Comparison of ENCODE assay signal across 8 mouse cellular contexts in the genomic region with DNA sequence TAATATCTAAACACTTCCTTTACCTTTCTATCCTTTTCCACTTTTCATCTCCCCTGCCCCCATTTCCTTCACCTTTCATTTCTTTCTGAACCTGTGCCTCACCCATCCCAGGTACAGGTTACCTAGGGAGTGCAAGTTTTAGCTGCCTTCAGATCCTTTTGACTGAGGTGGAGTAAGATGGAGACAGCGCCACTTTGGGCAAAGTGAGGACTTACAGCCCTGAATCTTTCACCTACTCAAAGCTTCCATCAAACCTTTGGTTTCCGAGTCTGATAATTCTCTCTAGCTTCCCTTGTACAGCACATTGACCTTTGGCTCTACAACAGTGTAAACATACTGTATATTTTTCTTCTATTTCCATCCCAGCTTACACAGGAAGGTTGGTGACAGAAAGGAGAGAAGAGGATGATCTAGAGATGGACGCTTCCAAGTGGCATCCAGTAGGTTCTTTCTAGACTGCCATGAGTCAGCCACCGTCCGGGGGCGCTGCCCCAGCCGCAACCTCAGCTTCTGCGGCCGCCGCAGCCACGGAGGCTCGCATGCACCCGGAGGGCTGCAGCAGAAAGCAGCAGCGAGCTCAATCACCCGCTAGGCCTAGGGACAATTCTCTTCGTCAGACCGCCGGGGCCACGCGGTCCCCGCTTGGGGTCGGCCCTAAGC. TPM values are rescaled to one million over a fixed set of nuclear protein-coding genes. Genes with fewer than 3 reads are reported as not detected.
A peak's percentile ranks its signal among the peaks of the same experiment; 100 is the strongest.
DNase-seq lines count a peak whose midpoint lies in the region; ATAC-seq and TF ChIP-seq lines count a peak whose summit lies in the region.

No protein-coding gene starts in this region.

- DNase-seq in heart, embryonic 10.5 days (ENCODE audit: low spot score): no peak
- no peak for DNase-seq in heart, postnatal 4 days
- peak; percentile 36 for DNase-seq in embryo, embryonic 11 days
- DNase-seq in thymus, postnatal 10 days (ENCODE audit: low spot score in 2 of 2): no peak
- no peak for DNase-seq in ovary, postnatal 36 days (ENCODE audit: low spot score)

- no peaks in the 10 kb centered on the region for H3K79me3 ChIP-seq in C2C12 (ENCODE audit: low read depth)

- TF ChIP-seq CTCF in C2C12 (IDR thresholded peaks at IDR 0.05; ENCODE audit: control insufficient read depth, insufficient read depth, insufficient read length): peak; percentile 39
- TF ChIP-seq CTCF in intestine, postnatal 0 days (IDR thresholded peaks at IDR 0.05; ENCODE audit: low read depth): no peak

- peak overlapping the region; percentile 87 for H3K4me2 ChIP-seq in intestine, postnatal 0 days (replicated peaks; ENCODE audit: low read depth)
- H3K4me2 ChIP-seq in neural tube, embryonic 12.5 days (replicated peaks): peak overlapping the region; percentile 87

- no peaks in the 10 kb centered on the region for H3K9me3 ChIP-seq in heart, embryonic 10.5 days
- H3K9me3 ChIP-seq in intestine, postnatal 0 days (ENCODE audit: control insufficient read depth): no peaks in the 10 kb centered on the region
- no peaks in the 10 kb centered on the region for H3K9me3 ChIP-seq in neural tube, embryonic 12.5 days

- H3K4me3 ChIP-seq in heart, embryonic 10.5 days: peak overlapping the region; percentile 66
- peak overlapping the region; percentile 23 for H3K4me3 ChIP-seq in C2C12 (ENCODE audit: insufficient read depth, poor library complexity, severe bottlenecking)
- H3K4me3 ChIP-seq in intestine, postnatal 0 days (ENCODE audit: low read depth, low read length): peak overlapping the region; percentile 52
- H3K4me3 ChIP-seq in neural tube, embryonic 12.5 days: peak overlapping the region; percentile 78

- under 1% methylated on average over 22 of the region's 22 CpGs for WGBS in heart, embryonic 10.5 days
- WGBS in intestine, postnatal 0 days: under 1% methylated on average over 22 of the region's 22 CpGs
- under 1% methylated on average over 22 of the region's 22 CpGs for WGBS in neural tube, embryonic 12.5 days

- H3K4me1 ChIP-seq in heart, embryonic 10.5 days: peaks cover 28% of the 10 kb centered on the region
- H3K4me1 ChIP-seq in intestine, postnatal 0 days (replicated peaks; ENCODE audit: control insufficient read depth, insufficient read depth, low read length): no peaks in the 10 kb centered on the region
- H3K4me1 ChIP-seq in neural tube, embryonic 12.5 days: peaks cover 25% of the 10 kb centered on the region

- H3K27ac ChIP-seq in heart, embryonic 10.5 days: no peak overlapping the region
- no peak overlapping the region for H3K27ac ChIP-seq in intestine, postnatal 0 days (ENCODE audit: low read depth, low read length)
- peak overlapping the region; percentile 84 for H3K27ac ChIP-seq in neural tube, embryonic 12.5 days

- ATAC-seq in intestine, postnatal 0 days: no peak; the same call in 1 of the 2 replicates
- peak; percentile 27 for ATAC-seq in neural tube, embryonic 12.5 days (ENCODE audit: low FRiP score, low read depth)

- H3K79me2 ChIP-seq in C2C12 (ENCODE audit: control insufficient read depth, insufficient read depth): peaks cover 20% of the 10 kb centered on the region

- no peak overlapping the region for H3ac ChIP-seq in C2C12 (ENCODE audit: control insufficient read depth, insufficient read length, low read depth)

- no peak overlapping the region for H3K9ac ChIP-seq in intestine, postnatal 0 days (ENCODE audit: low read depth, low read length)
- peak overlapping the region; percentile 78 for H3K9ac ChIP-seq in neural tube, embryonic 12.5 days

- peaks cover 63% of the 10 kb centered on the region for H3K27me3 ChIP-seq in heart, embryonic 10.5 days (ENCODE audit: insufficient read depth, poor library complexity, severe bottlenecking)
- no peaks in the 10 kb centered on the region for H3K27me3 ChIP-seq in C2C12 (ENCODE audit: control insufficient read depth, insufficient read depth, insufficient read length)
- peaks cover 37% of the 10 kb centered on the region for H3K27me3 ChIP-seq in intestine, postnatal 0 days (replicated peaks; ENCODE audit: control insufficient read depth, insufficient read depth, low read length)
- no peaks in the 10 kb centered on the region for H3K27me3 ChIP-seq in neural tube, embryonic 12.5 days (replicated peaks)

- H3K36me3 ChIP-seq in heart, embryonic 10.5 days: no peaks in the 10 kb centered on the region
- peaks cover 20% of the 10 kb centered on the region for H3K36me3 ChIP-seq in C2C12 (ENCODE audit: control insufficient read depth, insufficient read depth)
- H3K36me3 ChIP-seq in intestine, postnatal 0 days (ENCODE audit: control insufficient read depth, insufficient read depth): no peaks in the 10 kb centered on the region
- H3K36me3 ChIP-seq in neural tube, embryonic 12.5 days: peaks cover 3% of the 10 kb centered on the region

TF ChIP-seq in C2C12, 6 proteins besides CTCF, POLR2A, EP300 and RAD21:
- no peak for TF ChIP-seq FOSL1 (IDR thresholded peaks at IDR 0.05; ENCODE audit: insufficient read depth, low read length, poor library complexity, severe bottlenecking)
- TF ChIP-seq CEBPB (IDR thresholded peaks at IDR 0.05; ENCODE audit: low read depth): no peak
- no peak for TF ChIP-seq MYOG (IDR thresholded peaks at IDR 0.05; ENCODE audit: control insufficient read depth, extremely low read depth, insufficient read length)
- TF ChIP-seq MYOD1 (IDR thresholded peaks at IDR 0.05; ENCODE audit: control insufficient read depth, insufficient read length, low read depth): no peak
- TF ChIP-seq MAX (IDR thresholded peaks at IDR 0.05): no peak
- TF ChIP-seq USF1 (IDR thresholded peaks at IDR 0.05; ENCODE audit: low read depth): no peak

RNA-seq across cellular contexts. Expression of gene Soga3, which starts 2.7 kb away (rescaled TPM):
- polyA plus RNA-seq in heart, embryonic 10.5 days (2016; fragmentation: Nextera tagmentation; extraction: Ambion mirVana): 0.36 and 0.82 TPM in 2 replicates
- under 1 TPM in 1 of 2 experiments, not detected in 1; 0.25 TPM for total RNA-seq in heart, postnatal 4 days (2021)
- polyA plus RNA-seq in C2C12 (2012; fragmentation: generic; extraction: Trizol): 2.8 TPM
- 2.2 and 2.7 TPM in 2 replicates for polyA plus RNA-seq in intestine, postnatal 0 days (2015; fragmentation: Nextera tagmentation; extraction: Ambion mirVana)
- polyA plus RNA-seq in neural tube, embryonic 12.5 days (2016; fragmentation: Nextera tagmentation; extraction: Ambion mirVana): 79.9 and 80.6 TPM in 2 replicates

RNA-seq across cellular contexts. Expression of gene Gm49353, which starts 52.4 kb away (rescaled TPM):
- not detected in 2 replicates for polyA plus RNA-seq in heart, embryonic 10.5 days (2016; fragmentation: Nextera tagmentation; extraction: Ambion mirVana)
- not detected for total RNA-seq in heart, postnatal 4 days (2021)
- polyA plus RNA-seq in C2C12 (2012; fragmentation: generic; extraction: Trizol): 0.14 TPM
- polyA plus RNA-seq in intestine, postnatal 0 days (2015; fragmentation: Nextera tagmentation; extraction: Ambion mirVana): 0.25 TPM in 2 replicates
- 6.1 and 6.7 TPM in 2 replicates for polyA plus RNA-seq in neural tube, embryonic 12.5 days (2016; fragmentation: Nextera tagmentation; extraction: Ambion mirVana)

Comparison
In these comparisons a context has a peak if more than half of its experiments do, and no peak if none do; other contexts are left out.
1. H3K4me3 ChIP-seq: peak in every context shown above with its lines; median percentile 78 in neural tube, embryonic 12.5 days; 66 in heart, embryonic 10.5 days; 52 in intestine, postnatal 0 days; 23 in C2C12.
2. RNA of gene Soga3, which starts 2.7 kb away (polyA plus RNA-seq): 79.9 to 80.6 TPM in neural tube, embryonic 12.5 days; 2.8 TPM in C2C12 (single experiment), 2.2 to 2.7 TPM in intestine, postnatal 0 days and 0.36 to 0.82 TPM in heart, embryonic 10.5 days; every median in the first group is over 10 times any median in the second.